Mouse (Mus musculus) testis, adult 2 months (tissue): ENCODE data around the gene Trp73. TPM values are rescaled to one million over a fixed set of nuclear protein-coding genes. Genes with fewer than 3 reads are reported as not detected.

Experiments
- H3K27ac ChIP-seq: fragments of 200-500 bp; 2 replicates; pipeline ENCODE4 v1.5.1; 2012; ENCODE audit warnings: low read depth, low read length; ENCODE audit not compliant: control insufficient read depth, insufficient read depth
- H3K27me3 ChIP-seq: fragments of 200-500 bp; 2 replicates; pipeline ENCODE4 v1.6.1; 2012; ENCODE audit warnings: mild to moderate bottlenecking, low read length, moderate library complexity; ENCODE audit not compliant: control insufficient read depth, insufficient read depth
- H3K36me3 ChIP-seq: fragments of 200-500 bp; 2 replicates; pipeline ENCODE4 v1.6.1; 2012; ENCODE audit warnings: mild to moderate bottlenecking, low read length; ENCODE audit not compliant: control insufficient read depth, insufficient read depth
- H3K4me1 ChIP-seq: fragments of 200-500 bp; 2 replicates; pipeline ENCODE4 v1.6.1; 2012; ENCODE audit warnings: low read length; ENCODE audit not compliant: control insufficient read depth, insufficient read depth
- H3K4me3 ChIP-seq: fragments of 200-500 bp; 2 replicates; pipeline ENCODE4 v1.5.1; 2012; ENCODE audit warnings: low read depth, mild to moderate bottlenecking, low read length, moderate library complexity, mixed read lengths; ENCODE audit not compliant: control insufficient read depth
- CTCF ChIP-seq: fragments of 200-500 bp; IDR thresholded peaks from 2 replicates; pipeline ENCODE4 v1.5.1; 2012; ENCODE audit warnings: low read depth, mild to moderate bottlenecking, inconsistent platforms, low read length, moderate library complexity; ENCODE audit not compliant: control insufficient read depth, insufficient read depth, insufficient replicate concordance
- POLR2A ChIP-seq: fragments of 200-500 bp; IDR thresholded peaks from 2 replicates; pipeline ENCODE4 v1.6.1; 2012; ENCODE audit warnings: low read depth, mild to moderate bottlenecking, inconsistent platforms, low read length, moderate library complexity; ENCODE audit not compliant: control insufficient read depth
- polyA plus RNA-seq: library from polyadenylated mRNA; depleted of rRNA; stranded (reverse); fragments of >200 nt; gene quantifications from 2 replicates; pipeline ENCODE4 v1.2.3, GENCODE M21; 2012

Trp73 gene
- polyA plus RNA-seq, 1 experiment, result 0.17 TPM

DNA sequence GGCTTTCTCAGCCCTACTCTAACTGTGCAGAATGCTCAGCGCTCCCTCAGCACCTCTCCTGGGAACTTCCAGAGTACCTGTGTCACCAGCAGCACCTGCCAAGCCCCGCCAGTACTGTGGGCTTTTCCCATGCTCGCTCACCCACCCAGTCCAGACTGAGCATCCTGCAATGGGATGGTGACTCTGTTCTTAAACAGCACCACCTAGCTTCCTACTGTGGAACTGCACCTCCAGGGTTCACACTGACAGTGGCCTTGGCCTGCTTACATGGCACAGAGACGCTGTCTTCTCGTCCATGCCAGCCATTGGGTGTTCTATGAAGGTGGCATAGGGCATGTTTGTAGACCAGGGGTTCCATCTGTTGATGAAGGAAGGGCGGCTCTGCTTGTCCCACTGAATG is 19.0 kb upstream of the Trp73 start:
- peaks cover 11% of the 10 kb centered on the region for H3K4me1 ChIP-seq
- peak; percentile 97; the same call in 1 of the 2 replicates for TF ChIP-seq CTCF
- no peak for TF ChIP-seq POLR2A
- H3K36me3 ChIP-seq, result peaks cover 2% of the 10 kb centered on the region
- peak overlapping the region; percentile 1 for H3K4me3 ChIP-seq
- no peaks in the 10 kb centered on the region for H3K27me3 ChIP-seq
- no peak overlapping the region; the same call in 1 of the 2 replicates for H3K27ac ChIP-seq

DNA sequence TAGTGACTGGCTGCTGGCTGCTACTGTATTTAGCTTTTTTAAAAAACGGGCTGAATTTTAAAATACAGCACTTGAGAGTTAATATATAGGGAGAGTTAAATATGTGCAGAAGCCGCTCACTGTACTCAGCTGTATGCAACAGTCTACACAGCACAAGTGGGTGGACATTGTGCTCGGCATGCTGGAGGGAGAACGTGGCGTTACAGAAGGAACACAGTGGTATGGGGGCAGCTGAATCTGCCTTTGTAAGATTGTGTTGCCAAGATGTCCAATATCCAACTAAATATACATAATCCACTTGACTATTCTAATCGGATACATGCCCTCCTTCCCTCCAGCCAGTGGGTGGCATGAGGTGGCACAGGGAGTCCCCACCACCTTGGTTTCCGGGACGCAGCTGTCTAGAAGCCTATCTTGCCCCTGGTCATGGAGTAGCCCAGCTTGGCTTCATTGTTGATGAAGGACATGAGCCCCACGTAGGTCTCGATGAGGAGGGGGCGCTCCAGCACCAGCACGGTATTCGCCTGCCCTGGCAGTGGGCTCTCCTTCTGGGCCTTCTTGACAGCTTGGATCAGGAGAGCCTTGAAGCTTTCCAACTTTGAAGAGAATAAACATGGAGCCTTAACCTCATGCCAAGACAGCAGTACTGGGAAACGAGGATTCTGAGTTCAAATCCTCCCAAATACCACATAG is 18.1 kb upstream of the Trp73 start:
- TF ChIP-seq POLR2A (no peak), CTCF (no peak)
- no peaks in the 10 kb centered on the region for H3K27me3 ChIP-seq
- no peak overlapping the region for H3K4me3 ChIP-seq
- H3K4me1 ChIP-seq, result peaks cover 11% of the 10 kb centered on the region
- H3K27ac ChIP-seq, result no peak overlapping the region
- H3K36me3 ChIP-seq, result peaks cover 2% of the 10 kb centered on the region

DNA sequence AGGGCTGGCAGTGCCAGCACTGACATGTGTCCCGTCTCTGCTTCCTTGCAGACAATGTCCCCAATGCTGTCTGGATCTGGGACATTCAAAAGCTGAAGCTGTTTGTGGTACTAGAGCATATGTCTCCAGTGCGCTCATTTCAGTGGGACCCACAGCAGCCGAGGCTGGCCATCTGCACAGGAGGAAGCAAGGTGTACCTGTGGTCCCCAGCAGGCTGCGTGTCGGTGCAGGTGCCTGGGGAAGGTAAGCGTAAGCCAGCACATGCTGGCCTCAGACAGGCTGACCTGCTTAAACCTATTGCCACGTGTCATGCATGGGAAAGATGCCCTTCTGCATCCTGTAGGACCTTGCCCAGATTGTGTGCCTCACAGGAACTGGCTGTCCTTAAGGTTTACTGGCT is 16.0 kb upstream of the Trp73 start:
- Histone ChIP-seq H3K36me3 (peaks cover 2% of the 10 kb centered on the region), H3K4me3 (no peak overlapping the region), H3K4me1 (peaks cover 5% of the 10 kb centered on the region), H3K27ac (no peak overlapping the region), H3K27me3 (no peaks in the 10 kb centered on the region)
- TF ChIP-seq CTCF, result no peak
- no peak for TF ChIP-seq POLR2A

DNA sequence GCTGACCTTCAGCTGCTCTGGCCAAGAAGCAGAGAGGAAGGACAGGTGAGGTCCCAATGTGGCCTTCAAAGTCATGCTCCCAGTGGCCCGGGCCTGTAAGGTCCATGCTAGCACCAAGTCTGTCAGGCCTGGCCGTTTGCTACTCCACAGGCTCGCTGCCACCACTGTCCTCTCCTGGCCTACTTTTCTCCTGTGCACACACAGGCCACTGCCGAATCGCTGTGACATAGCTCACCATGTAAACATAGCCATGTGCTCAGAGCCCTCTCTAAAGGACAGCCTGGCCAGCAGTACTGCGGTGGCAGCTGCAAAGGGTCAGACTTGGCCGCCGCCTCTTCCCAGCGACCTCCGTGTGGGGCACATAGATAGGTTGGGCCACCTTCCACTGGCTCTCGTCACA is 14.1 kb upstream of the Trp73 start:
- Histone ChIP-seq H3K4me1 (no peaks in the 10 kb centered on the region; the same call in 1 of the 2 replicates), H3K27me3 (no peaks in the 10 kb centered on the region), H3K27ac (no peak overlapping the region), H3K4me3 (no peak overlapping the region), H3K36me3 (peaks cover 2% of the 10 kb centered on the region)
- no peak for TF ChIP-seq CTCF
- TF ChIP-seq POLR2A, result no peak

DNA sequence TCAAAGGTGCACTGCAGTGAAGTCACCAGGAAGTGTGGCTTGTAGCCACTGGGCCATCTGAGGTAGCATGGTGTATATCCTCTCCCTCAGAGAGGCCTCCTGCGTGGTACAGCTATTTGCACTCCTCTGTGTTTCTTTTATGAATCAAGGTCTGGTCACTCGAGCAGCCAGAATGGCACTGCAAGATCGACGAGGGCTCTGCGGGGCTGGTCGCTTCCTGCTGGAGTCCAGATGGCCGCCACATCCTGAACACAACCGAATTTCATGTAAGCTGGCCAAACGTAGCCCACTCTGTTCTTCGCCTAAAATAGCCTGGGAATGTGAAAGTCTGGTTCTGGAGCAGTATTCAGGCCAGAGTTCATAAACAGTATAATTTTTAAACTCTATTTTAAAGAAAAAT is 6.3 kb upstream of the Trp73 start:
- Histone ChIP-seq H3K36me3 (no peaks in the 10 kb centered on the region), H3K4me3 (no peak overlapping the region), H3K27ac (no peak overlapping the region), H3K27me3 (no peaks in the 10 kb centered on the region), H3K4me1 (peaks cover 16% of the 10 kb centered on the region)
- TF ChIP-seq POLR2A, result no peak
- TF ChIP-seq CTCF, result no peak

DNA sequence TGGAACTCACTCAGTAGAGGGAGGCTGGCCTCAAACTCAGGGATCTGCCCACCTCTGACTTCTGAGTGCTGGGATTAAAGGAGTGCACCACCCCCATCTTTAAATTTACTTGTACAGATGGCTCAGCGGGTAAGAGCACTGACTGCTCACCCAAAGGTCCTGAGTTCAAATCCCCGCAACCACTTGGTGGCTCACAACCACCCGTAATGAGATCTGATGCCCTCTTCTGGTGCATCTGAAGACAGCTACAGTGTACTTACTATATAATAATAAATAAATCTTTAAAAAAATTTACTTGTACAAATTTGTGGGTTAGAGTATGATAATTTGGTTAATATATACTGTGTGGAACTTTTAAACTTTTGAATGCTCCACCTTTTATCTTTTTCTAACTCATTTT is 4.7 kb upstream of the Trp73 start:
- H3K27ac ChIP-seq, result no peak overlapping the region
- no peaks in the 10 kb centered on the region for H3K36me3 ChIP-seq
- no peak for TF ChIP-seq CTCF
- no peak for TF ChIP-seq POLR2A
- H3K4me3 ChIP-seq, result no peak overlapping the region
- peaks cover 28% of the 10 kb centered on the region for H3K4me1 ChIP-seq
- no peaks in the 10 kb centered on the region for H3K27me3 ChIP-seq

DNA sequence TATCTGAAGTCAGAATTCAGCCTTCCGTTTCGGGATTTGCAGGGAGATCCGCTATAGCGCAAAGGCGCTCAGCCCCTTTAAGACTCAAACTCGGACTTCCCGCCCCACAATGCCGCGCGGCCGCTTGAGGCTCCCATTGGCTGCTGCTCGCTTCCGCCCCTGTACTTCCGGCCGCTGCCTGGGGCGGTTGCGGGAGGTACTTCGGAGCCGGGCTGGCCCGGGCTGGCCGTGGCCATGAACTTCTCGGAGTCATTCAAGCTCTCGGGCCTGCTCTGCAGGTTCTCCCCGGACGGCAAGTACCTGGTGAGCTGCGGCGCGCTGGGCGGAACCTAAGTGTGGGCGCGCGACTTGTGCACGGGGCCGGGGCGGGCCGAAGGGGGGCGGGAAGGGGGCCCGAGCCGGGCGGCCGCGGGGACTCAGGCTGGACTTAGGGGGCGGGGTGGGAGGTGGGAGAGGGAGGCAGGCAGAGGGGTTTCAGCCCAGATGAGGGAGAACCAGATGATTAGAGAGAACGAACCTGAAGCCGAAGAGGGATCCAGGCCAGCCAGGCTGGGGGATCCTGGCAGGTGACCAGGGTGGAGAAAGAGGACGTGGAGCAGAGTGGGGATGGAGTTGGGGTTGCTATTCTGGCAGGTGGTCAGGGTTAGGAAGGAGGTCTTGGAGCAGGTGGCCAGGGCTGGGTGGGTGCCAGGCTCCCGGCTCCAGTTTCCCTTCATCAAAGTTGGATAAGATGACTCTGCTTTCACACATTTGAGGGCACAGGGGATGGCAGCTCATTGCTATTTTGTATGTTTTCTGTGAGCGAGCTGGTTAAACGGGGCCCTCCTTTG is 2.4 kb upstream of the Trp73 start, which contains the start of gene Wrap73:
Wrap73 (plus strand) TSS at position 162 of the 830 bp plus-strand sequence.
- no peaks in the 10 kb centered on the region for H3K36me3 ChIP-seq
- no peaks in the 10 kb centered on the region for H3K27me3 ChIP-seq
- H3K4me3 ChIP-seq, result peak within 1 kb of the TSS; percentile 94
- TF ChIP-seq POLR2A (peak; percentile 57), CTCF (no peak)
- peak within 1 kb of the TSS; percentile 92 for H3K27ac ChIP-seq
- peaks cover 31% of the 10 kb centered on the region for H3K4me1 ChIP-seq
